Mouse (Mus musculus) 3134 (cell line): ENCODE data around the gene Gm11492.

Source experiments
- DNase-seq: peaks from one replicate; pipeline ENCODE4 v3.0.0-alpha.2; 2011; ENCODE audit warnings: low spot score; ENCODE audit not compliant: insufficient read length; ENCODE audit errors: extremely low read depth

Gene Gm11492

GRCm38 (mm10) chr11:87566501-87566900 is at the start of gene Gm11492:
TSS of gene Gm11492 (plus strand) at chr11:87566653.
- no peak for DNase-seq

DNA sequence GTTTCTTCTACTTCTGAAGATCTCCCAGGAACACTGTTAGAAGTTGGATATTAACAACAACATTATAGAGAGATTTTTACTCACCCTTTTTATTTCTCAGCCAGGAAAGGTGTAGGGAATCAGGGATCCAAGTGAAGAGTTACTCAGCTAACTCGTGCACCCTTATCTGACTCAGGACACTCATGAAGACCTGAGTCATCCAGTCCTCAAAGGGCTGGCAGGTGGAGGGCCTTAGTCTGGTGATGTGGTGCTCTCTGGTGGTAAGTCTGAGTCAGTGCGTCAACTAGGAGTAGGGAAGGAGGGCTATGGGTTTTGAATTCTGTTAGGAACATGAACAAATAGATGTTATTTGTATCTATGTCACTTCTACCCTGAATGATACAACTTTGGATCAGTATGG is 47.2 kb upstream of the Gm11492 start:
- peak; percentile 37 for DNase-seq

- no peak for DNase-seq
Measured at GRCm38 (mm10) chr11:87523466-87523865, 43.0 kb upstream of the Gm11492 start.

- no peak for DNase-seq
Measured at GRCm38 (mm10) chr11:87523967-87524366, 42.5 kb upstream of the Gm11492 start.

GRCm38 (mm10) chr11:87524780-87525179 is 41.7 kb upstream of the Gm11492 start:
- no peak for DNase-seq

- no peak for DNase-seq
Measured at GRCm38 (mm10) chr11:87527364-87527763, 39.1 kb upstream of the Gm11492 start.

DNA sequence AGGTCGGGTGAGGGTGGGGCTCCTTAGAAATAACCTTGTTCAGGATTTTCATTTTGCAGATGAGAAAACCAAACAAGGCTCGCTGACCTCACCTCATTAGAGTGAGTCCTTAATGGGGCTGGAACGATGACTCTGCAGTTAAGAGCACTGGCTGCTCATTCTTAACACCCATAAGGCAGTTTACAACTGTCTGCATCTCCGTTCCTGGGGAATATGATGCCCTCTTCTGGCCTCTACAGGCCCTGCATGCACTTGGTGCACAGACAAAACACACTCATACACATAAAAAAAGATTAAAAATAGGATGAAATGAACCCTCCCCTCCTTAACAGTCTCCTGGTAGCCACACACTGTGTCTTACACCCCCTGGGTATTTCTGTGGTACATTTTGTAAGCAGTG is 38.5 kb upstream of the Gm11492 start:
- DNase-seq: no peak

DNA sequence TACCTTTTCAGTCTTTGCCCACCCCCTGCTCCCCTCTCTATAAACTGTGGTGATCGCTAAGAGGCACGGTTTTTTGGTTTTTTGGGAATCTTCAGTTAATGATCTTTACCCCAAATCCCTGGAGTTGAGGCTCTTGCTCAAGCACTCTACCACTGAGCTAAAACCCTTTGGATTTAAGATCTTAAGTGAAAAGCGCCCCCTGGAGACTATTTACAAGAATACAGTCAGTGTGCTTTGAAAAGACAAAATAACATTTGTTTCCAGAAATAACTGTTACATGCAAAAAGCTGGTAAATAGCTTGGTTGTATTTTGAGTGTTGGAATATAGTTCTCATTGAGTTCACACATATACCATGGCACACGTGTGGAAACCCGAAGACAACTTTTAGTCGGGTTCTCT is 34.8 kb upstream of the Gm11492 start:
- DNase-seq: no peak

DNA sequence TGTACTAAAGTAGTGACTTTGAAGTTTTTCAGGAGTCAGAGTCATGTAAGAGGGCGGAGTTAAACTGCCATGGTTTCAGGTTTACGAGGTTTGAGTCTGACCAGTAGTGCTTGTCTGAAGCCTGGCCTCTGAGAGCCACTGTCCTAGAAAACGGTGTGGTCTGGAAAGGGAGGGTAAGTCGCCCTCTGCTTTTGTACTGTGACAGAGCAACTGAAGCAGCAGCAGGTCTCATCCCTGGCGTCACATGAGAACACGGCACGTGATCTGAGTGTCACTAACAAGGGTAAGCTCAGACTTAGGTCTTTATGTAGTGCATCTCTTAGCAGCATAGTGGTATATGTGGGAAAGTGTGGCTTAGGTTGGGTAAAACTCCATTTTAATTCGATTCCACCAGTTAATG is 24.2 kb upstream of the Gm11492 start:
- DNase-seq: no peak

GRCm38 (mm10) chr11:87542906-87543305 is 23.5 kb upstream of the Gm11492 start:
- DNase-seq: no peak

- DNase-seq: no peak
Measured at GRCm38 (mm10) chr11:87553342-87553741, 13.1 kb upstream of the Gm11492 start.

GRCm38 (mm10) chr11:87554386-87554785 is 12.1 kb upstream of the Gm11492 start:
- no peak for DNase-seq

DNA sequence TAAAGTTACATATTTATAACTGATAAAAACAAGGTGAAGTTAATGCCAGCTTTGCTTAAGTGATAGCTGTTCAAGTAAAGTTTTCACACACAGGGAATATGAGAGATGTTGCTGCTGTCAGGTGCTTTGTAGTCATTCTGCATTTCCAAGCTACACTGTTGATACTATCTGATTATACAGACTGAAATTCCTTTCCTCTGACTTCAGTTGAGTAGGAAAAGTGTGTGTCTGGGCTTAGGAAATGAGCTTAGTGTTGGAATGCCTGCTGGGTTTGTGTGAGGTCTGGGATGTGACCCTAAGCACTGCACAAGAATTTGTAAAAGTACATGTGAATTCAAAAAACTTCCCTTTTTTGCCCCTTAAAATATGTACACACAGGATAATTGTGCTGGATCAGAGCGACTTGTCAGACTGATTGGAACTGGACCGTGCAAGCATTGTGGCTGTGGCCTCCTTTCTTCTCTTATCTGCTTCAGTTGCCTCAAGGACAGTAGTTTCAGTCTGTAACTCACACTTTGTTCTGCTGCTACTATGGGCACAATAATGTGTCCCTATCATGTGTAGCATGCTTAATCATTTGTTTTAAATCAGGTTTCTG is 11.2 kb upstream of the Gm11492 start:
- DNase-seq: no peak

- no peak for DNase-seq
Measured at GRCm38 (mm10) chr11:87561208-87561607, 5.2 kb upstream of the Gm11492 start.

GRCm38 (mm10) chr11:87568255-87568953 is 2.0 kb downstream of the Gm11492 start, which contains the start of gene Sept4:
TSS of gene Sept4 (plus strand) at chr11:87568903.
- DNase-seq: no peak

DNA sequence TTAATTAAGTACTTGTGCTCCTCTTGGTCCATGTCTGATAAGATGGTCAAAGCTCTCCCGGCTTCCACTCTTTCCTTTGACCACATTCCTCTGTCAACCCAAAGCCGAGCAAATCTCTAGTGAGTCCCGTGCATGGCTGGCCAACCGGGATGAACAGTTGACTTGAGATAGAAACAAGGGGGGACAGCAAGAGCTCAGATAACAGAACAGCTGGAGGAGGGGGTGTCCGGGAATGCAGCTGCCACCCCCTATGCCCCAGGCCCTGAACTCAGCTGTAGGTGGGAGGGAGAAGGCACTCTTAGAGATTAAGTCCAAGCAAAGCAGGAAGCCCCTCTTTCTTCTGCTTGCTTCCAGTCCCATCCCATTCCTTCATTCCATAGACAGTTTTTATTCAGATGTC is 4.3 kb downstream of the Gm11492 start:
- no peak for DNase-seq

DNA sequence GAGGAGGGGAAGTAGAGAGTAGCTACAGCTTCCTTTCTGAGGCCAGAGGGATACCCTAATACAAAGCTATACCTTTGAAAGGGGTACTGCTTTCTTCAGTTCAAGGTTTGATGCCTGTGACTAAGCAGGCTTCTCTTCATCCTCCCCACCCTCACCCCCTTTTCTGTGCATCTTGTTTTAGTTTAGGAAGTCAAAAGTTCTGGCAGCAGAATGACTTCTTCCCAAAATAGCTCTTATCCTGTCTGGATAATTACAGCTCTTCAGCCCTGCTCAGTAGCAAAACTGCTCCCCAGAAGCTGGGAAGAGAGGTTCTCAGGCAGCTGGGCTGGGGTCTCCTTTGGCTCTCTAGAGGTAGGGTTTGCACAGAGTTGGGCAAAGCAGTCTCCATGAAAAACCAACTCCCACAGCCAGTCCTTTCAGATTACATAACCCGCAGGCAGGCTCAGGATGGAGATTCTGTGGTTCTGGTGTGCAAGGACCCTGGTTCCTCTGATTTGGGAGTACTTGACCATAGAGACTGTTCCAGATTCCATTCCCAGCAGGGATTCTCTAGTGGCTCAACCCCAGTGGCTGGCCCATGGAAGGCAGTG is 5.0 kb downstream of the Gm11492 start:
- DNase-seq: no peak

GRCm38 (mm10) chr11:87573751-87574150 is 7.3 kb downstream of the Gm11492 start:
- no peak for DNase-seq

DNA sequence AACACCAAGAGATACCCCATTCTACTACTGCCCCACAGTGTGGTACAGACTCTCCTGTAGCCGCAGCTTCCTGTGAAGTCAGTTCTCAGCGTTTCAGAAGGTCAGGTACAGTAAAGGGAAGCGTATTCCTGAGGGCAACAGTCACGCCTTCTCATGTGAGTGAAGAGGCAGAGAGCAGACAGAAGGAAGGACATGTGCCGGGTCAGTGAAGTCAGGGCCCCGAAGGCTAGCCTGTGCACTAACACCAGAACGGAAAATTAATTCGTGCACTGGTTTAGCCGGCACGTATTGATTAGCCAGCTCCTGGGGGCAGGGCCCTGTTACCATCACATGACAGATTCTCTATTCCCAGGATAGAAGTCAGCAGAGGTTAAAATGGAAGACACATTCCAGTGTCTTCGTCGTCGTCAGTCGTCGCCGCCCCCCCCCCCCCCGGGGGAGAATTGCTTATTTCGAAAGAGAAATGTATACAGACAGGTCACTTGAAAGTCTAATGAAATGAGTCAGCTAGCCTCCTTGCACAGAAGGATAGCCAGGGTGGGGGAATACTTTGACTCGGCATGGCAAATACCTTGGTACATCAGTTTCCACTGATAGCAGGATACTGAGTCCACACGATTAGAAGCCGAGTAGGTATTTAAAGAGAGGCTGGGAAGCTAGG is 8.2 kb downstream of the Gm11492 start:
- peak; percentile 32 for DNase-seq

- no peak for DNase-seq
Measured at GRCm38 (mm10) chr11:87577601-87578248, 11.3 kb downstream of the Gm11492 start.
